Comparison of ENCODE assay signal across 9 mouse cellular contexts in genomic region chr8:70117611-70118010, GRCm38 (mm10). TPM values are rescaled to one million over a fixed set of nuclear protein-coding genes. Genes with fewer than 3 reads are reported as not detected.
A peak's percentile ranks its signal among the peaks of the same experiment; 100 is the strongest.
DNase-seq lines count a peak whose midpoint lies in the region; ATAC-seq and TF ChIP-seq lines count a peak whose summit lies in the region.
"Had no signal": no experiment of that assay in that cellular context is flagged by ENCODE, and none has a peak within 500 bp of the region (broad histone marks: within the 10 kb centered on the region; RNA-seq: fewer than 3 reads in every experiment).

No protein-coding gene starts in this region.

- ATAC-seq in kidney, postnatal 0 days (replicated peaks; ENCODE audit: low FRiP score, low read depth): no peak
- ATAC-seq in kidney, embryonic 15.5 days (replicated peaks; ENCODE audit: low FRiP score): no peak
- ATAC-seq in forebrain, embryonic 16.5 days: no peak
- no peak for ATAC-seq in midbrain, embryonic 11.5 days (ENCODE audit: low FRiP score)
- ATAC-seq in activated CD4-positive, CD25-positive, alpha-beta regulatory T cell, adult 4 months: no peak
- no peak for ATAC-seq in frontal cortex, adult (ENCODE audit: low TSS enrichment)

- no peaks in the 10 kb centered on the region for H3K9me3 ChIP-seq in kidney, postnatal 0 days (replicated peaks; ENCODE audit: low read length)
- H3K9me3 ChIP-seq in kidney, embryonic 15.5 days (replicated peaks): no peaks in the 10 kb centered on the region
- no peaks in the 10 kb centered on the region for H3K9me3 ChIP-seq in MEL (replicated peaks; ENCODE audit: insufficient read depth, low read length)
- H3K9me3 ChIP-seq in forebrain, embryonic 16.5 days (ENCODE audit: control insufficient read depth, low read length): no peaks in the 10 kb centered on the region
- H3K9me3 ChIP-seq in midbrain, embryonic 11.5 days (ENCODE audit: control insufficient read depth, low read length): no peaks in the 10 kb centered on the region
- H3K9me3 ChIP-seq: limb, embryonic 12.5 days had no signal

- no peak overlapping the region for H3K27ac ChIP-seq in kidney, postnatal 0 days
- H3K27ac ChIP-seq in kidney, embryonic 15.5 days: no peak overlapping the region
- H3K27ac ChIP-seq in MEL (ENCODE audit: control insufficient read depth, low read depth, low read length): no peak overlapping the region
- no peak overlapping the region for H3K27ac ChIP-seq in forebrain, embryonic 16.5 days (ENCODE audit: low read length)
- no peak overlapping the region for H3K27ac ChIP-seq in midbrain, embryonic 11.5 days (ENCODE audit: low read depth, low read length)
- H3K27ac ChIP-seq: limb, embryonic 12.5 days had no signal

- peaks cover 27% of the 10 kb centered on the region for H3K27me3 ChIP-seq in kidney, postnatal 0 days (ENCODE audit: insufficient read depth, low read length)
- H3K27me3 ChIP-seq in kidney, embryonic 15.5 days: peaks cover 92% of the 10 kb centered on the region
- H3K27me3 ChIP-seq in MEL (ENCODE audit: control insufficient read depth in 1 of 2, insufficient read depth in 2 of 2, low read length in 2 of 2): 0 out of 4 replicates have a peak, but pooled peaks cover 0 to 3% of the 10 kb centered on the region in 2 experiments
- no peaks in the 10 kb centered on the region for H3K27me3 ChIP-seq in forebrain, embryonic 16.5 days (replicated peaks; ENCODE audit: control insufficient read depth, insufficient read depth, low read length)
- H3K27me3 ChIP-seq in midbrain, embryonic 11.5 days (ENCODE audit: control insufficient read depth, insufficient read depth, low read length): peaks cover 33% of the 10 kb centered on the region

- TF ChIP-seq EP300 in MEL (IDR thresholded peaks at IDR 0.05; ENCODE audit: low read depth in 1 of 2, low read length in 2 of 2): no peak

- H3K4me3 ChIP-seq in kidney, postnatal 0 days (replicated peaks; ENCODE audit: low read depth, low read length): no peak overlapping the region
- H3K4me3 ChIP-seq in kidney, embryonic 15.5 days (replicated peaks): no peak overlapping the region
- no peak overlapping the region for H3K4me3 ChIP-seq in MEL (ENCODE audit: control insufficient read depth in 1 of 2, insufficient read depth in 1 of 2, low read depth in 2 of 2, low read length in 2 of 2)
- H3K4me3 ChIP-seq in forebrain, embryonic 16.5 days (replicated peaks; ENCODE audit: low read length): peak overlapping the region; percentile 25
- no peak overlapping the region for H3K4me3 ChIP-seq in midbrain, embryonic 11.5 days (ENCODE audit: low read depth, low read length)
- H3K4me3 ChIP-seq: limb, embryonic 12.5 days had no signal

- no peak overlapping the region for H3K9ac ChIP-seq in kidney, postnatal 0 days (ENCODE audit: low read depth, low read length)
- H3K9ac ChIP-seq in kidney, embryonic 15.5 days: no peak overlapping the region
- H3K9ac ChIP-seq in MEL (ENCODE audit: control insufficient read depth, low read depth, low read length, poor library complexity, severe bottlenecking): no peak overlapping the region
- H3K9ac ChIP-seq in forebrain, embryonic 16.5 days (replicated peaks; ENCODE audit: low read depth, low read length): peak overlapping the region; percentile 43
- no peak overlapping the region; the same call in 1 of the 2 replicates for H3K9ac ChIP-seq in midbrain, embryonic 11.5 days (ENCODE audit: low read length)
- H3K9ac ChIP-seq: limb, embryonic 12.5 days had no signal

- DNase-seq in kidney, postnatal 0 days (ENCODE audit: low spot score): peak; percentile 74
- peak; percentile 83 for DNase-seq in MEL (ENCODE audit: low read depth, low spot score)
- no peak for DNase-seq in midbrain, embryonic 11.5 days (ENCODE audit: low spot score, missing footprints)
- no peak for DNase-seq in cerebellum, postnatal 36 days

- H3K79me2 ChIP-seq in MEL (ENCODE audit: control insufficient read depth, insufficient read depth, low read length, poor library complexity): no peaks in the 10 kb centered on the region

- 8% methylated on average over 9 of the region's 9 CpGs for WGBS in kidney, postnatal 0 days
- WGBS in kidney, embryonic 15.5 days: 5% methylated on average over 9 of the region's 9 CpGs
- 16% methylated on average over 9 of the region's 9 CpGs for WGBS in forebrain, embryonic 16.5 days
- 7% methylated on average over 9 of the region's 9 CpGs for WGBS in midbrain, embryonic 11.5 days

- H3K4me1 ChIP-seq in kidney, postnatal 0 days (replicated peaks; ENCODE audit: insufficient read depth, low read length): no peaks in the 10 kb centered on the region
- peaks cover 7% of the 10 kb centered on the region for H3K4me1 ChIP-seq in kidney, embryonic 15.5 days
- no peaks in the 10 kb centered on the region for H3K4me1 ChIP-seq in MEL (ENCODE audit: control insufficient read depth in 1 of 2, insufficient read depth in 2 of 2, low read length in 2 of 2)
- peaks cover 41% of the 10 kb centered on the region for H3K4me1 ChIP-seq in forebrain, embryonic 16.5 days (replicated peaks; ENCODE audit: control insufficient read depth, insufficient read depth, low read length)
- peaks cover 13% of the 10 kb centered on the region for H3K4me1 ChIP-seq in midbrain, embryonic 11.5 days (ENCODE audit: control insufficient read depth, insufficient read depth, low read length)

- no peaks in the 10 kb centered on the region for H3K36me3 ChIP-seq in kidney, postnatal 0 days (ENCODE audit: insufficient read depth, low read length)
- no peaks in the 10 kb centered on the region for H3K36me3 ChIP-seq in kidney, embryonic 15.5 days
- H3K36me3 ChIP-seq in MEL (ENCODE audit: control insufficient read depth in 1 of 2, insufficient read depth in 2 of 2, low read length in 2 of 2): no peaks in the 10 kb centered on the region
- peaks cover 18% of the 10 kb centered on the region; the same call in 1 of the 2 replicates for H3K36me3 ChIP-seq in forebrain, embryonic 16.5 days (ENCODE audit: control insufficient read depth, insufficient read depth)
- no peaks in the 10 kb centered on the region for H3K36me3 ChIP-seq in midbrain, embryonic 11.5 days (ENCODE audit: control insufficient read depth, insufficient read depth, low read length)
- H3K36me3 ChIP-seq: limb, embryonic 12.5 days had no signal

- TF ChIP-seq RAD21 in MEL (IDR thresholded peaks at IDR 0.05; ENCODE audit: low read depth, low read length): no peak

- no peak for TF ChIP-seq CTCF in kidney, postnatal 0 days (IDR thresholded peaks at IDR 0.05; ENCODE audit: low read depth)
- TF ChIP-seq CTCF in MEL (IDR thresholded peaks at IDR 0.05 in 2 of 3, conservative IDR thresholded peaks at IDR 0.05 in 1 of 3; ENCODE audit: control insufficient read depth in 1 of 3, insufficient read depth in 1 of 3, low read depth in 2 of 3, low read length in 3 of 3, poor library complexity in 1 of 3, severe bottlenecking in 1 of 3): no peak

- no peak for TF ChIP-seq POLR2A in MEL (IDR thresholded peaks at IDR 0.05; ENCODE audit: control insufficient read depth in 1 of 2, insufficient read depth in 1 of 2, low read depth in 1 of 2, low read length in 2 of 2, poor library complexity in 1 of 2)

- no peak overlapping the region for H3K4me2 ChIP-seq in kidney, postnatal 0 days (ENCODE audit: low read length)
- no peak overlapping the region for H3K4me2 ChIP-seq in kidney, embryonic 15.5 days
- H3K4me2 ChIP-seq in forebrain, embryonic 16.5 days (ENCODE audit: low read length): peak overlapping the region; percentile 80
- peak overlapping the region; percentile 8; the same call in 1 of the 2 replicates for H3K4me2 ChIP-seq in midbrain, embryonic 11.5 days
- H3K4me2 ChIP-seq: limb, embryonic 12.5 days had no signal

RNA-seq across cellular contexts. Expression of gene Ncan, which starts 3.1 kb away (rescaled TPM):
- 0.03 TPM in 2 replicates for polyA plus RNA-seq in kidney, postnatal 0 days (2015; fragmentation: Nextera tagmentation; extraction: Ambion mirVana)
- 0.32 and 0.64 TPM in 2 replicates for polyA plus RNA-seq in kidney, embryonic 15.5 days (2015; fragmentation: Nextera tagmentation; extraction: Ambion mirVana)
- not detected in 2 replicates for total RNA-seq in MEL (2012; rRNA removed)
- not detected for polyA plus RNA-seq in MEL (2012; ENCODE audit: insufficient read depth in 1 of 2, insufficient read length in 2 of 2, low read depth in 1 of 2, low replicate concordance in 2 of 2, missing spikeins in 1 of 2)
- 145 and 166 TPM in 2 replicates for polyA plus RNA-seq in forebrain, embryonic 16.5 days (2015; fragmentation: Nextera tagmentation; extraction: Ambion mirVana)
- polyA plus RNA-seq in midbrain, embryonic 11.5 days (2014; fragmentation: Nextera tagmentation; extraction: Ambion mirVana): 47.2 and 52.4 TPM in 2 replicates
- not detected for polyA plus RNA-seq in activated CD4-positive, CD25-positive, alpha-beta regulatory T cell, adult 4 months (2017; shearing (Covaris generic))

RNA-seq across cellular contexts. Expression of gene Nr2c2ap, which starts 13.5 kb away (rescaled TPM):
- polyA plus RNA-seq in kidney, postnatal 0 days (2015; fragmentation: Nextera tagmentation; extraction: Ambion mirVana): 30.1 and 34.1 TPM in 2 replicates
- polyA plus RNA-seq in kidney, embryonic 15.5 days (2015; fragmentation: Nextera tagmentation; extraction: Ambion mirVana): 31.4 and 34.8 TPM in 2 replicates
- 20.8 and 24.6 TPM in 2 replicates for total RNA-seq in MEL (2012; rRNA removed)
- 10 to 100 TPM in 1 of 2 experiments, not detected in 1; 55.7 TPM for polyA plus RNA-seq in MEL (2012; ENCODE audit: insufficient read depth in 1 of 2, insufficient read length in 2 of 2, low read depth in 1 of 2, low replicate concordance in 2 of 2, missing spikeins in 1 of 2)
- 44.0 and 44.8 TPM in 2 replicates for polyA plus RNA-seq in forebrain, embryonic 16.5 days (2015; fragmentation: Nextera tagmentation; extraction: Ambion mirVana)
- 14.3 and 16.9 TPM in 2 replicates for polyA plus RNA-seq in midbrain, embryonic 11.5 days (2014; fragmentation: Nextera tagmentation; extraction: Ambion mirVana)
- 10 to 100 TPM; 34.3 to 56.0 TPM for polyA plus RNA-seq in activated CD4-positive, CD25-positive, alpha-beta regulatory T cell, adult 4 months (2017; shearing (Covaris generic))

RNA-seq across cellular contexts. Expression of gene Rfxank, which starts 21.3 kb away (rescaled TPM):
- polyA plus RNA-seq in kidney, postnatal 0 days (2015; fragmentation: Nextera tagmentation; extraction: Ambion mirVana): 13.4 and 13.7 TPM in 2 replicates
- 18.3 and 22.7 TPM in 2 replicates for polyA plus RNA-seq in kidney, embryonic 15.5 days (2015; fragmentation: Nextera tagmentation; extraction: Ambion mirVana)
- 5.0 and 5.5 TPM in 2 replicates for total RNA-seq in MEL (2012; rRNA removed)
- polyA plus RNA-seq in MEL (2012; ENCODE audit: insufficient read depth in 1 of 2, insufficient read length in 2 of 2, low read depth in 1 of 2, low replicate concordance in 2 of 2, missing spikeins in 1 of 2): 1 to 10 TPM in 1 of 2 experiments, not detected in 1; 7.2 TPM
- polyA plus RNA-seq in forebrain, embryonic 16.5 days (2015; fragmentation: Nextera tagmentation; extraction: Ambion mirVana): 10.5 and 14.4 TPM in 2 replicates
- polyA plus RNA-seq in midbrain, embryonic 11.5 days (2014; fragmentation: Nextera tagmentation; extraction: Ambion mirVana): 10.8 and 11.7 TPM in 2 replicates
- polyA plus RNA-seq in activated CD4-positive, CD25-positive, alpha-beta regulatory T cell, adult 4 months (2017; shearing (Covaris generic)): 10 to 100 TPM; 36.2 to 58.5 TPM

RNA-seq across cellular contexts. Expression of gene Borcs8, which starts 21.7 kb away (rescaled TPM):
- 48.3 and 49.3 TPM in 2 replicates for polyA plus RNA-seq in kidney, postnatal 0 days (2015; fragmentation: Nextera tagmentation; extraction: Ambion mirVana)
- polyA plus RNA-seq in kidney, embryonic 15.5 days (2015; fragmentation: Nextera tagmentation; extraction: Ambion mirVana): 45.0 and 47.8 TPM in 2 replicates
- total RNA-seq in MEL (2012; rRNA removed): 49.5 and 62.8 TPM in 2 replicates
- polyA plus RNA-seq in MEL (2012; ENCODE audit: insufficient read depth in 1 of 2, insufficient read length in 2 of 2, low read depth in 1 of 2, low replicate concordance in 2 of 2, missing spikeins in 1 of 2): 10 to 100 TPM in 1 of 2 experiments, not detected in 1; 73.0 TPM
- 48.1 and 60.0 TPM in 2 replicates for polyA plus RNA-seq in forebrain, embryonic 16.5 days (2015; fragmentation: Nextera tagmentation; extraction: Ambion mirVana)
- polyA plus RNA-seq in midbrain, embryonic 11.5 days (2014; fragmentation: Nextera tagmentation; extraction: Ambion mirVana): 37.4 and 41.3 TPM in 2 replicates
- 100 to 1,000 TPM in 1 of 2 experiments, 10 to 100 TPM in 1; 98.5 to 112 TPM for polyA plus RNA-seq in activated CD4-positive, CD25-positive, alpha-beta regulatory T cell, adult 4 months (2017; shearing (Covaris generic))

RNA-seq across cellular contexts. Expression of gene Mef2b, which starts 21.9 kb away (rescaled TPM):
- polyA plus RNA-seq in kidney, postnatal 0 days (2015; fragmentation: Nextera tagmentation; extraction: Ambion mirVana): 0.28 and 0.37 TPM in 2 replicates
- polyA plus RNA-seq in kidney, embryonic 15.5 days (2015; fragmentation: Nextera tagmentation; extraction: Ambion mirVana): 0.17 and 0.29 TPM in 2 replicates
- 2.0 and 2.5 TPM in 2 replicates for total RNA-seq in MEL (2012; rRNA removed)
- 1 to 10 TPM in 1 of 2 experiments, not detected in 1; 6.5 TPM for polyA plus RNA-seq in MEL (2012; ENCODE audit: insufficient read depth in 1 of 2, insufficient read length in 2 of 2, low read depth in 1 of 2, low replicate concordance in 2 of 2, missing spikeins in 1 of 2)
- polyA plus RNA-seq in forebrain, embryonic 16.5 days (2015; fragmentation: Nextera tagmentation; extraction: Ambion mirVana): 0.34 and 0.81 TPM in 2 replicates
- 0.23 and 0.40 TPM in 2 replicates for polyA plus RNA-seq in midbrain, embryonic 11.5 days (2014; fragmentation: Nextera tagmentation; extraction: Ambion mirVana)
- polyA plus RNA-seq in activated CD4-positive, CD25-positive, alpha-beta regulatory T cell, adult 4 months (2017; shearing (Covaris generic)): not detected

Comparison
In these comparisons a context has a peak if more than half of its experiments do, and no peak if none do; other contexts are left out.
1. DNase-seq: peak in kidney, postnatal 0 days (single experiment) and MEL (single experiment); none in midbrain, embryonic 11.5 days (single experiment) and cerebellum, postnatal 36 days (0 of 2).
2. H3K4me2 ChIP-seq: peak in forebrain, embryonic 16.5 days (single experiment) and midbrain, embryonic 11.5 days (single experiment); none in kidney, postnatal 0 days (single experiment) and kidney, embryonic 15.5 days (single experiment).
3. RNA of gene Ncan, which starts 3.1 kb away (polyA plus RNA-seq): 145 to 166 TPM in forebrain, embryonic 16.5 days and 47.2 to 52.4 TPM in midbrain, embryonic 11.5 days; 0.32 to 0.64 TPM in kidney, embryonic 15.5 days, not detected in activated CD4-positive, CD25-positive, alpha-beta regulatory T cell, adult 4 months, 0.03 TPM in kidney, postnatal 0 days and not detected in MEL; every median in the first group is over 10 times any median in the second.